ENCODE assay signal across 9 mouse cellular contexts in genomic region chr12:26412802-26413201, GRCm38 (mm10). TPM values are rescaled to one million over a fixed set of nuclear protein-coding genes. Genes with fewer than 3 reads are reported as not detected.
DNase-seq lines count a peak whose midpoint lies in the region; ATAC-seq lines count a peak whose summit lies in the region.
"Had no signal": no experiment of that assay in that cellular context is flagged by ENCODE, and none has a peak within 500 bp of the region (broad histone marks: within the 10 kb centered on the region; RNA-seq: fewer than 3 reads in every experiment).

No protein-coding gene starts in this region.

- no peaks in the 10 kb centered on the region for H3K9me3 ChIP-seq in kidney, embryonic 16.5 days (ENCODE audit: low read length)
- no peaks in the 10 kb centered on the region for H3K9me3 ChIP-seq in embryonic facial prominence, embryonic 14.5 days (ENCODE audit: control insufficient read depth, low read length)
- H3K9me3 ChIP-seq in midbrain, embryonic 13.5 days: no peaks in the 10 kb centered on the region

- peak overlapping the region; percentile 78 for H3K4me2 ChIP-seq in kidney, embryonic 16.5 days (replicated peaks; ENCODE audit: low read depth, low read length)
- peak overlapping the region; percentile 72 for H3K4me2 ChIP-seq in embryonic facial prominence, embryonic 14.5 days (ENCODE audit: low read depth, low read length)
- H3K4me2 ChIP-seq in midbrain, embryonic 13.5 days (replicated peaks): peak overlapping the region; percentile 89

- 0 out of 2 replicates have a peak, but pooled peaks cover 3% of the 10 kb centered on the region for H3K36me3 ChIP-seq in kidney, embryonic 16.5 days (ENCODE audit: insufficient read depth, low read length)
- H3K36me3 ChIP-seq in embryonic facial prominence, embryonic 14.5 days (ENCODE audit: control insufficient read depth, insufficient read depth, low read length): no peaks in the 10 kb centered on the region
- peaks cover 15% of the 10 kb centered on the region for H3K36me3 ChIP-seq in midbrain, embryonic 13.5 days

- peak overlapping the region; percentile 20; the same call in 1 of the 2 replicates for H3K9ac ChIP-seq in kidney, embryonic 16.5 days (replicated peaks; ENCODE audit: low read length)
- H3K9ac ChIP-seq in embryonic facial prominence, embryonic 14.5 days (ENCODE audit: low read depth, low read length): peak overlapping the region; percentile 51
- no peak overlapping the region for H3K9ac ChIP-seq in midbrain, embryonic 13.5 days (replicated peaks)

- DNase-seq in kidney, postnatal 36 days: no peak
- DNase-seq in embryonic facial prominence, embryonic 14.5 days (ENCODE audit: low spot score): peak; percentile 50
- peak; percentile 54 to 57 for DNase-seq in heart, postnatal 14 days
- no peak for DNase-seq in embryo, embryonic 9.5 days (ENCODE audit: extremely low spot score)
- DNase-seq in right cerebral cortex, postnatal 36 days (ENCODE audit: low spot score in 2 of 2): no peak

- peaks cover 38% of the 10 kb centered on the region for H3K4me1 ChIP-seq in kidney, embryonic 16.5 days (ENCODE audit: insufficient read depth, low read length)
- H3K4me1 ChIP-seq in embryonic facial prominence, embryonic 14.5 days (ENCODE audit: control insufficient read depth, insufficient read depth, low read length): peaks cover 38% of the 10 kb centered on the region
- H3K4me1 ChIP-seq in midbrain, embryonic 13.5 days (replicated peaks): peaks cover 45% of the 10 kb centered on the region

- intact Hi-C loops in heart, postnatal 14 days (cut with DNase I): loop anchor here (5.0 kb wide), 1 partner anchor 81 kb away; no protein-coding TSS in a partner anchor

- WGBS in kidney, embryonic 16.5 days: 75% methylated on average over 6 of the region's 6 CpGs
- WGBS in embryonic facial prominence, embryonic 14.5 days: 54% methylated on average over 6 of the region's 6 CpGs
- 77% methylated on average over 6 of the region's 6 CpGs for WGBS in midbrain, embryonic 13.5 days

- ATAC-seq in kidney, embryonic 16.5 days (ENCODE audit: low FRiP score, low TSS enrichment): no peak
- no peak for ATAC-seq in embryonic facial prominence, embryonic 14.5 days (ENCODE audit: low read depth)
- no peak for ATAC-seq in midbrain, embryonic 13.5 days
- ATAC-seq in megakaryocyte-erythroid progenitor cell, adult 5-6 weeks (replicated peaks; ENCODE audit: low FRiP score, low TSS enrichment, poor library complexity, severe bottlenecking): no peak

- no peak overlapping the region; the same call in 1 of the 2 replicates for H3K27ac ChIP-seq in kidney, embryonic 16.5 days (ENCODE audit: low read length)
- H3K27ac ChIP-seq in embryonic facial prominence, embryonic 14.5 days (replicated peaks; ENCODE audit: low read depth, low read length): peak overlapping the region; percentile 29
- no peak overlapping the region for H3K27ac ChIP-seq in midbrain, embryonic 13.5 days

- peak overlapping the region; percentile 18 for H3K4me3 ChIP-seq in kidney, embryonic 16.5 days (ENCODE audit: low read length)
- H3K4me3 ChIP-seq in embryonic facial prominence, embryonic 14.5 days (ENCODE audit: low read depth, low read length): peak overlapping the region; percentile 91
- H3K4me3 ChIP-seq in midbrain, embryonic 13.5 days (replicated peaks): peak overlapping the region; percentile 87

- H3K27me3 ChIP-seq in kidney, embryonic 16.5 days (ENCODE audit: insufficient read depth, low read length): no peaks in the 10 kb centered on the region
- H3K27me3 ChIP-seq in embryonic facial prominence, embryonic 14.5 days (replicated peaks; ENCODE audit: control insufficient read depth, insufficient read depth, low read length): no peaks in the 10 kb centered on the region
- H3K27me3 ChIP-seq in midbrain, embryonic 13.5 days: no peaks in the 10 kb centered on the region

RNA-seq across cellular contexts. Expression of gene Rnf144a, which starts 2.3 kb away (rescaled TPM):
- polyA plus RNA-seq in kidney, embryonic 16.5 days (2015; fragmentation: Nextera tagmentation; extraction: Ambion mirVana): 35.1 and 38.6 TPM in 2 replicates
- polyA plus RNA-seq in embryonic facial prominence, embryonic 14.5 days (2014; fragmentation: Nextera tagmentation; extraction: Ambion mirVana): 24.8 and 31.7 TPM in 2 replicates
- 10 to 100 TPM; 29.9 to 31.8 TPM for total RNA-seq in heart, postnatal 14 days (2021)
- polyA plus RNA-seq in midbrain, embryonic 13.5 days (2015; fragmentation: Nextera tagmentation; extraction: Ambion mirVana): 29.0 and 32.9 TPM in 2 replicates
- total RNA-seq in megakaryocyte-erythroid progenitor cell, adult 5-6 weeks (2014; fragmentation: Nextera tagmentation): 12.5 and 13.4 TPM in 2 replicates
- total RNA-seq in megakaryocyte-erythroid progenitor cell, adult 5-6 weeks (2017): 9.9 and 18.6 TPM in 2 replicates
- total RNA-seq: MEL had no signal

RNA-seq across cellular contexts. Expression of gene Rsad2, which starts 43.5 kb away (rescaled TPM):
- polyA plus RNA-seq in kidney, embryonic 16.5 days (2015; fragmentation: Nextera tagmentation; extraction: Ambion mirVana): 27.3 and 28.0 TPM in 2 replicates
- 1.0 and 2.4 TPM in 2 replicates for polyA plus RNA-seq in embryonic facial prominence, embryonic 14.5 days (2014; fragmentation: Nextera tagmentation; extraction: Ambion mirVana)
- total RNA-seq in heart, postnatal 14 days (2021): 10 to 100 TPM; 22.8 to 23.9 TPM
- 0.15 and 0.36 TPM in 2 replicates for polyA plus RNA-seq in midbrain, embryonic 13.5 days (2015; fragmentation: Nextera tagmentation; extraction: Ambion mirVana)
- total RNA-seq in megakaryocyte-erythroid progenitor cell, adult 5-6 weeks (2014; fragmentation: Nextera tagmentation): 0.89 and 1.2 TPM in 2 replicates
- total RNA-seq in megakaryocyte-erythroid progenitor cell, adult 5-6 weeks (2017): 1.2 and 3.4 TPM in 2 replicates

RNA-seq across cellular contexts. Expression of gene Cmpk2, which starts 56.2 kb away (rescaled TPM):
- 8.9 and 9.2 TPM in 2 replicates for polyA plus RNA-seq in kidney, embryonic 16.5 days (2015; fragmentation: Nextera tagmentation; extraction: Ambion mirVana)
- polyA plus RNA-seq in embryonic facial prominence, embryonic 14.5 days (2014; fragmentation: Nextera tagmentation; extraction: Ambion mirVana): 7.2 and 10.3 TPM in 2 replicates
- total RNA-seq in heart, postnatal 14 days (2021): 1 to 10 TPM; 5.6 to 6.2 TPM
- 7.6 and 8.5 TPM in 2 replicates for polyA plus RNA-seq in midbrain, embryonic 13.5 days (2015; fragmentation: Nextera tagmentation; extraction: Ambion mirVana)
- 27.8 and 37.9 TPM in 2 replicates for total RNA-seq in megakaryocyte-erythroid progenitor cell, adult 5-6 weeks (2014; fragmentation: Nextera tagmentation)
- 22.0 and 22.7 TPM in 2 replicates for total RNA-seq in megakaryocyte-erythroid progenitor cell, adult 5-6 weeks (2017)

Comparison
In these comparisons a context has a peak if more than half of its experiments do, and no peak if none do; other contexts are left out.
1. H3K4me3 ChIP-seq: peak in every context shown above with its lines; median percentile 91 in embryonic facial prominence, embryonic 14.5 days; 87 in midbrain, embryonic 13.5 days; 18 in kidney, embryonic 16.5 days.
2. DNase-seq: peak in embryonic facial prominence, embryonic 14.5 days (single experiment) and heart, postnatal 14 days (2 of 2); none in kidney, postnatal 36 days (0 of 2), embryo, embryonic 9.5 days (single experiment) and right cerebral cortex, postnatal 36 days (0 of 2).
3. Peak in every context shown above with its lines, with median percentiles within 50 percentile points of each other: H3K4me2 ChIP-seq.